Mouse (Mus musculus) MEL (cell line): ENCODE measurements around the gene Hfe2.

Experiments used
- CHD1 ChIP-seq: IDR thresholded peaks from 2 replicates; pipeline ENCODE4 v1.6.1; 2012; ENCODE audit warnings: low read depth, mild to moderate bottlenecking, inconsistent platforms, low read length, improper control_type of control experiment
- CTCF ChIP-seq, 3 experiments: IDR thresholded peaks in 2 of 3; conservative IDR thresholded peaks in 1 of 3; 2 replicates each; pipeline ENCODE4 v1.5.1; 2011 to 2012; ENCODE audit warnings: low read length in 3 of 3, low read depth in 2 of 3, mild to moderate bottlenecking in 2 of 3, improper control_type of control experiment in 1 of 3, inconsistent platforms in 1 of 3, mixed read lengths in 1 of 3, moderate library complexity in 1 of 3; ENCODE audit not compliant: control insufficient read depth in 1 of 3, insufficient read depth in 1 of 3, poor library complexity in 1 of 3, severe bottlenecking in 1 of 3
- EP300 ChIP-seq, 2 experiments: IDR thresholded peaks; 2 replicates each; pipeline ENCODE4 v1.6.1; 2011; ENCODE audit warnings: improper control_type of control experiment in 2 of 2, low read length in 2 of 2, low read depth in 1 of 2, mild to moderate bottlenecking in 1 of 2
- GATA1 ChIP-seq: IDR thresholded peaks from 2 replicates; pipeline ENCODE4 v1.6.1; 2011; ENCODE audit warnings: low read depth, low read length, improper control_type of control experiment
- KAT2A ChIP-seq: conservative IDR thresholded peaks from 2 replicates; pipeline ENCODE4 v1.6.1; 2012; ENCODE audit warnings: low read depth, low read length, improper control_type of control experiment, inconsistent platforms
- MAFK ChIP-seq: IDR thresholded peaks from 2 replicates; pipeline ENCODE4 v1.6.1; 2011; ENCODE audit warnings: low read depth, mild to moderate bottlenecking, low read length, improper control_type of control experiment, borderline replicate concordance
- POLR2A ChIP-seq, 2 experiments: IDR thresholded peaks; 2 replicates each; pipeline ENCODE4 v1.6.1; 2011 to 2012; ENCODE audit warnings: low read length in 2 of 2, mild to moderate bottlenecking in 2 of 2, control low read depth in 1 of 2, improper control_type of control experiment in 1 of 2, low read depth in 1 of 2, moderate library complexity in 1 of 2; ENCODE audit not compliant: control insufficient read depth in 1 of 2, insufficient read depth in 1 of 2, poor library complexity in 1 of 2
- RAD21 ChIP-seq: IDR thresholded peaks from 2 replicates; pipeline ENCODE4 v1.6.1; 2011; ENCODE audit warnings: mild to moderate bottlenecking, low read depth, low read length, improper control_type of control experiment
- USF1 ChIP-seq: IDR thresholded peaks from 2 replicates; pipeline ENCODE4 v1.6.1; 2014; ENCODE audit warnings: low read depth, mild to moderate bottlenecking, inconsistent platforms, low read length, improper control_type of control experiment, moderate library complexity
- ZKSCAN1 ChIP-seq: IDR thresholded peaks from 2 replicates; pipeline ENCODE4 v1.6.1; 2012; ENCODE audit warnings: low read depth, mild to moderate bottlenecking, inconsistent platforms, low read length, improper control_type of control experiment, moderate library complexity

GRCm38 (mm10) chr3:96559911-96560850 lies 35.2 kb downstream of the Hfe2 start:
- TF ChIP-seq CHD1 = no peak
- no peak for TF ChIP-seq MAFK
- TF ChIP-seq CTCF (IDR thresholded peaks at IDR 0.05 in 2 of 3, conservative IDR thresholded peaks at IDR 0.05 in 1 of 3; ENCODE audit: control insufficient read depth in 1 of 3, insufficient read depth in 1 of 3, low read depth in 2 of 3, low read length in 3 of 3, poor library complexity in 1 of 3, severe bottlenecking in 1 of 3) = no peak
- TF ChIP-seq ZKSCAN1 = no peak
- no peak for TF ChIP-seq GATA1
- no peak for TF ChIP-seq USF1
- no peak for TF ChIP-seq RAD21
- no peak for TF ChIP-seq EP300 (IDR thresholded peaks at IDR 0.05; ENCODE audit: low read depth in 1 of 2, low read length in 2 of 2)
- no peak for TF ChIP-seq KAT2A
- no peak for TF ChIP-seq POLR2A (IDR thresholded peaks at IDR 0.05; ENCODE audit: control insufficient read depth in 1 of 2, insufficient read depth in 1 of 2, low read depth in 1 of 2, low read length in 2 of 2, poor library complexity in 1 of 2)
